ENCODE assay signal across 28 mouse cellular contexts in the genomic region with DNA sequence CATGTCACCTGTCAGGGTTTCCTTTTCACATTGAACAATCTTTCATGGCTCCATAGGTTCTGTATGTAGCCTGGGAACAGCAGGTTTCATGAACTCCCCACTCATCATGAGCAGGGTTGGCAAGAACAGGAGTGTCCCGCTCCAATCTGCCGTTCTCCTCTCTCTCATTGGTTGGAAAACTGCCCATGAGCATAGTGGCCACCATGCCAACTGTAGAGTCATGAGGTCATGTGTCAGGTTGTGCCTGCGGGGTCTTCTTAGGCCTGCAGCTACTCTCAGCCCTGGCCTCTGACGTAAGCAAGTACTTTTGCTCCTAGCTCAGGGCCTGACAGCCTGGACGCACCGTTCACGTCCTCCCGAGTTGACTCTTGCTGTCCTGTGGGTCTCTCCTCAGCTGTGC.
"Had no signal": no experiment of that assay in that cellular context is flagged by ENCODE, and none has a peak within 500 bp of the region (broad histone marks: within the 10 kb centered on the region; RNA-seq: fewer than 3 reads in every experiment).

No protein-coding gene starts in this region.

- DNase-seq: gastrocnemius, postnatal 14 days; gastrocnemius, postnatal 36 days; heart, adult 11 months; heart, adult 2 months; heart, postnatal 14 days; heart, postnatal 36 days; kidney, adult 11 months; kidney, adult 2 months; kidney, adult 9 months; kidney, postnatal 14 days; kidney, postnatal 36 days; layer of hippocampus, adult 9-11 months; layer of hippocampus, postnatal 36 days; left cerebral cortex, postnatal 4 days; liver, embryonic 13.5 days; liver, postnatal 0 days had no signal

- H3K27me3 ChIP-seq: hindbrain, embryonic 12.5 days; hindbrain, embryonic 15.5 days; liver, embryonic 13.5 days; liver, embryonic 15.5 days had no signal

- H3K36me3 ChIP-seq: heart, embryonic 13.5 days; heart, embryonic 15.5 days; hindbrain, embryonic 12.5 days; hindbrain, embryonic 15.5 days; kidney, embryonic 15.5 days; limb, embryonic 13.5 days; limb, embryonic 15.5 days; liver, embryonic 13.5 days; liver, embryonic 15.5 days had no signal

- H3K4me3 ChIP-seq: heart, adult 2 months; heart, embryonic 13.5 days; heart, embryonic 15.5 days; hindbrain, embryonic 12.5 days; hindbrain, embryonic 15.5 days; kidney, embryonic 15.5 days; limb, embryonic 13.5 days; limb, embryonic 15.5 days; liver, embryonic 13.5 days; liver, embryonic 15.5 days had no signal

- H3K4me2 ChIP-seq: heart, embryonic 11.5 days; heart, embryonic 13.5 days; heart, embryonic 15.5 days; hindbrain, embryonic 12.5 days; hindbrain, embryonic 15.5 days; kidney, embryonic 15.5 days; limb, embryonic 13.5 days; limb, embryonic 15.5 days; liver, embryonic 13.5 days; liver, embryonic 15.5 days had no signal

- H3K9me3 ChIP-seq: heart, embryonic 13.5 days; heart, embryonic 15.5 days; hindbrain, embryonic 12.5 days; hindbrain, embryonic 15.5 days; kidney, embryonic 15.5 days; limb, embryonic 13.5 days; limb, embryonic 15.5 days; liver, embryonic 13.5 days; liver, embryonic 15.5 days had no signal

- H3K9ac ChIP-seq: heart, embryonic 13.5 days; heart, embryonic 15.5 days; hindbrain, embryonic 12.5 days; hindbrain, embryonic 15.5 days; kidney, embryonic 15.5 days; limb, embryonic 13.5 days; limb, embryonic 15.5 days; liver, embryonic 13.5 days; liver, embryonic 15.5 days; liver, postnatal 0 days had no signal

- H3K4me1 ChIP-seq: heart, embryonic 13.5 days; heart, embryonic 15.5 days; kidney, embryonic 15.5 days; limb, embryonic 15.5 days; liver, embryonic 13.5 days; liver, embryonic 15.5 days had no signal

- ATAC-seq: hindbrain, postnatal 0 days; intestine, embryonic 16.5 days; liver, postnatal 0 days had no signal

- H3K27ac ChIP-seq: heart, adult 2 months; heart, embryonic 13.5 days; heart, embryonic 15.5 days; hindbrain, embryonic 12.5 days; hindbrain, embryonic 15.5 days; hindbrain, postnatal 0 days; kidney, embryonic 15.5 days; kidney, postnatal 0 days; limb, embryonic 13.5 days; limb, embryonic 15.5 days; liver, embryonic 13.5 days; liver, embryonic 15.5 days had no signal
